Mouse (Mus musculus) heart, embryonic 15.5 days (tissue): ENCODE results near the gene Atp6v1f. TPM values are rescaled to one million over a fixed set of nuclear protein-coding genes. Genes with fewer than 3 reads are reported as not detected.

ENCODE experiments used
- ATAC-seq: fragments of 200-750 bp; cut with Nextera tagmentation; replicated peaks from 2 replicates; pipeline ENCODE4 v1.8.0; 2017; ENCODE audit warnings: low read depth, moderate TSS enrichment; ENCODE audit not compliant: insufficient number of reproducible peaks, insufficient read depth, low FRiP score
- H3K27ac ChIP-seq: fragments of 300-500 bp; sonication (generic); 2 replicates; pipeline ENCODE4 v1.5.1; 2015; ENCODE audit warnings: mild to moderate bottlenecking, inconsistent platforms
- H3K27me3 ChIP-seq: fragments of 300-500 bp; sonication (generic); 2 replicates; pipeline ENCODE4 v1.6.1; 2015; ENCODE audit warnings: inconsistent platforms
- H3K36me3 ChIP-seq: fragments of 300-500 bp; sonication (generic); 2 replicates; pipeline ENCODE4 v1.6.1; 2015; ENCODE audit warnings: mild to moderate bottlenecking, inconsistent platforms
- H3K4me1 ChIP-seq: fragments of 300-500 bp; sonication (generic); replicated peaks from 2 replicates; pipeline ENCODE4 v1.6.1; 2015; ENCODE audit warnings: inconsistent platforms
- H3K4me2 ChIP-seq: fragments of 300-500 bp; sonication (generic); 2 replicates; pipeline ENCODE4 v1.6.1; 2015; ENCODE audit warnings: inconsistent platforms, mild to moderate bottlenecking, moderate library complexity
- H3K4me3 ChIP-seq: fragments of 300-500 bp; sonication (generic); 2 replicates; pipeline ENCODE4 v1.5.1; 2015; ENCODE audit warnings: mild to moderate bottlenecking, inconsistent platforms
- H3K9ac ChIP-seq: fragments of 300-500 bp; sonication (generic); 2 replicates; pipeline ENCODE4 v1.6.1; 2015; ENCODE audit warnings: mild to moderate bottlenecking, inconsistent platforms
- H3K9me3 ChIP-seq: fragments of 300-500 bp; sonication (generic); replicated peaks from 2 replicates; pipeline ENCODE4 v1.6.1; 2016; ENCODE audit warnings: inconsistent platforms
- WGBS: fragments of 180-500 bp; shearing (Covaris S2); methylation state at CpG from one replicate; pipeline ENCODE4 v1.1.7; 2015; ENCODE audit warnings: mixed read lengths; 5-methylcytosine and 5-hydroxymethylcytosine counted together
- polyA plus RNA-seq: library from polyadenylated mRNA; unstranded; fragments of >200 nt; fragmentation: Nextera tagmentation; extraction: Ambion mirVana; gene quantifications from 2 replicates; pipeline ENCODE4 v1.2.1, GENCODE M21; 2015

The Atp6v1f gene
- 187 and 202 TPM in 2 replicates for polyA plus RNA-seq

DNA sequence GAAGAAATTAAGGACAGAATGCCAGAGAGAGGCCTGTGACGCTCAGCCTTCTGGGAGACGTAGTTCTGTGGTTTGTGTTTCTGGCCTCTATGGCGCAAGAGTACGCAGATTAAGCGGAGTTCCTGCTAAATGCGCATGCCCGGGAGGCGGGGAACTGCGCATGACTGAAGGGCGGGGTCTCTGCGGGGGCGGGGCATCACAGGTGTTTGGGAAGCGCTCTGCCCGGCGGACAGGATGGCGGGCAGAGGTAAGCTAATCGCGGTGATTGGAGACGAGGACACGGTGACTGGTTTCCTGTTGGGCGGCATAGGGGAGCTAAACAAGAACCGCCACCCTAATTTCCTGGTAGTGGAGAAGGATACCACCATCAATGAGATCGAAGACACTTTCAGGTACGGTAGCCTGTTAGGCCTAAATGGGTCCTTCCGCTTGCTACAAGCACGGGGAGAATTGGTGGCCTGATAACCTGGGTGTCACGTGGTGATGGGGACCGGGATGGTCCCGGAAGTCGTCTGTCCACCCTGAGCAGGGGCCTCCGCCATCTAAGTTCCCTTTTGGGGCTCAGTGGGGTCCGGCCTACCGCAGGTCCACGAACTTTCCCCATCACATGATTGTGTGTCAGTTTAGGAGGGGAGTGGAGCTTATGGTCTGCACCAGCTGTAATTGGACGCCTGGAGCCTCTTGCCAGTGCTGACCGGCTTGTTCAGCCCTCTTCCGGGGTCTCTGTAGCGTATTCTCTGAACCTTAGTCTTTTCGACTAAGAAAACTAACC, at the start of gene Atp6v1f:
TSS of gene Atp6v1f (plus strand) at position 136 of the 772 bp plus-strand sequence.
- Histone ChIP-seq H3K4me3 (peak within 1 kb of the TSS; percentile 84), H3K36me3 (peaks cover 17% of the 10 kb centered on the region), H3K9me3 (no peaks in the 10 kb centered on the region), H3K27ac (peak within 1 kb of the TSS; percentile 59), H3K27me3 (no peaks in the 10 kb centered on the region), H3K4me2 (peak within 1 kb of the TSS; percentile 72), H3K4me1 (peaks cover 6% of the 10 kb centered on the region), H3K9ac (peak within 1 kb of the TSS; percentile 69)
- under 1% methylated on average over 39 of the region's 39 CpGs for WGBS
- ATAC-seq: peak; percentile 91

GRCm38 (mm10) chr6:29420596-29420995, 46.9 kb upstream of the Atp6v1f start:
- no peak for ATAC-seq
- H3K9ac ChIP-seq: no peak overlapping the region

GRCm38 (mm10) chr6:29425118-29425517, 42.4 kb upstream of the Atp6v1f start:
- Histone ChIP-seq H3K9ac (no peak overlapping the region), H3K4me2 (no peak overlapping the region), H3K4me3 (no peak overlapping the region), H3K4me1 (peaks cover 4% of the 10 kb centered on the region), H3K27ac (no peak overlapping the region), H3K36me3 (no peaks in the 10 kb centered on the region), H3K27me3 (no peaks in the 10 kb centered on the region), H3K9me3 (no peaks in the 10 kb centered on the region)
- 86% methylated on average over 8 of the region's 8 CpGs for WGBS
- no peak for ATAC-seq

More at GRCm38 (mm10) chr6:29420596-29420995, 46.9 kb upstream of the Atp6v1f start:
- no peak overlapping the region for H3K4me3 ChIP-seq
- H3K27ac ChIP-seq: no peak overlapping the region
- 75% methylated on average over 2 of the region's 2 CpGs for WGBS
- no peaks in the 10 kb centered on the region for H3K9me3 ChIP-seq
- no peaks in the 10 kb centered on the region; the same call in 1 of the 2 replicates for H3K36me3 ChIP-seq
- H3K4me1 ChIP-seq: no peaks in the 10 kb centered on the region
- H3K4me2 ChIP-seq: no peak overlapping the region
- no peaks in the 10 kb centered on the region for H3K27me3 ChIP-seq

- no peak overlapping the region for H3K4me2 ChIP-seq
- H3K4me1 ChIP-seq: peaks cover 13% of the 10 kb centered on the region
- no peaks in the 10 kb centered on the region for H3K36me3 ChIP-seq
- no peak for ATAC-seq
- H3K27me3 ChIP-seq: no peaks in the 10 kb centered on the region
- WGBS: 70% methylated on average over 6 of the region's 6 CpGs
- H3K27ac ChIP-seq: no peak overlapping the region
- no peak overlapping the region for H3K9ac ChIP-seq
- H3K9me3 ChIP-seq: no peaks in the 10 kb centered on the region
- H3K4me3 ChIP-seq: no peak overlapping the region
These were observed 41.2 kb upstream of the Atp6v1f start for GRCm38 (mm10) chr6:29426331-29426730.

DNA sequence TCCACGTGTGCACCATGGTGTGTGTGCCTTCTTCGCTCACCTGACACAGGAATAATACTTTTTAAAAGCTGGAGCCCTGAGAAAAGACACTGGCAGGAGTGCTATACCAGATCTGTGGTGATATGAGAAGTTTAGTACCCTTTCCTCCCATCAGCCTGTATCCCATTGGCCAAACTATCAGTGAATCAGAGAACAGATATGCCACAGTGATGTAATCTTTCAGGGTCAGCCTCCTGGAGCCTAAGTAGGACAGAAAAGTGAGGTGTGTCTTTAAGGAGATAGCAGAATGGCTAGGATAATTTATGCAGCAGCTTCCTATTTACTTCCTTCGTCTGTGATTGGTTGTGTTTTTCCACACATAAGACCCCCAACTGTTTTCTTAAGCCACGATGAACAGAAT, 39.3 kb upstream of the Atp6v1f start:
- no peaks in the 10 kb centered on the region for H3K36me3 ChIP-seq
- 67% methylated on average over 4 of the region's 4 CpGs for WGBS
- no peaks in the 10 kb centered on the region for H3K9me3 ChIP-seq
- H3K27me3 ChIP-seq: no peaks in the 10 kb centered on the region
- ATAC-seq: no peak
- no peak overlapping the region for H3K4me2 ChIP-seq
- H3K27ac ChIP-seq: no peak overlapping the region
- H3K4me1 ChIP-seq: peaks cover 29% of the 10 kb centered on the region
- H3K4me3 ChIP-seq: no peak overlapping the region
- H3K9ac ChIP-seq: no peak overlapping the region

DNA sequence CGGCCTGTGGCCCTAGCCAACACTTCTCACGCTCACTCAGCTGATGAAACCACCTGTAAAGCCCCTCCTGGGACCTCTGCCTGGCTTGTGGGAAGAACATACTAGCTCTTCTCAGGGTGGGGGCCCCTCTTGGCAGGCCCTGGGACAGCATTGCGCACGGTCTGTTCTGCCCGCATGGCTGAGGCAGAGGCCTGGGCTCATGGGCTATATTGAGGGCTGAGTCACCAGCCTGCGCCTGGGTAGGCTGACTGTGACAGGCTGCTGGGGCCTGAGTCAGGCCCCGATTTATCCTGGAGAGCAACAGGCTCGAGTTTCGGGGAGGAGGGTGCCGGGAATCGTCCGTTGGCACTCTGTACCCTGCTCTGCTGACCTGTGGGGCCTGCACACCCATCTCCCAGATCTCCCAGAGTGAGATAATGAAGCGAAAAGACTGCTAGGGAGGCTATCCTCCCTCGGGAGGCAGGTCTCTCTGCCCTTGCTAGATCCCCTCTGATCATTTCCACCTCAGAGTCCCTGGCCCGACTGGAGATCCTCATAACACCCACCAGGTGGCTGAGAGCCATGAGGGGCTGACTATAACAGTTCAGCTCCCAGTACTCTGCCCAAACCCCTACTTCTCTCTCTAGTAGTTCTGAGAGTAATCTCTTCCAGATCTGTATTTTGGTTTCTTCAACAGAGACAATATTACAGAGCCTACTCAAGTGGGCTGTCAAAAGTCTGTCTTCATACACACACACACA, 36.7 kb upstream of the Atp6v1f start:
- Histone ChIP-seq H3K36me3 (no peaks in the 10 kb centered on the region), H3K4me3 (no peak overlapping the region), H3K9me3 (no peaks in the 10 kb centered on the region), H3K4me2 (peak overlapping the region; percentile 27), H3K9ac (peak overlapping the region; percentile 11; the same call in 1 of the 2 replicates), H3K4me1 (peaks cover 42% of the 10 kb centered on the region), H3K27ac (peak overlapping the region; percentile 98), H3K27me3 (no peaks in the 10 kb centered on the region)
- no peak for ATAC-seq
- 33% methylated on average over 15 of the region's 15 CpGs for WGBS

- Histone ChIP-seq H3K36me3 (no peaks in the 10 kb centered on the region), H3K9ac (peak overlapping the region; percentile 35; the same call in 1 of the 2 replicates), H3K4me1 (peaks cover 48% of the 10 kb centered on the region), H3K4me3 (no peak overlapping the region; the same call in 1 of the 2 replicates), H3K4me2 (peak overlapping the region; percentile 74), H3K27ac (peak overlapping the region; percentile 98), H3K9me3 (no peaks in the 10 kb centered on the region), H3K27me3 (no peaks in the 10 kb centered on the region)
- 21% methylated on average over 5 of the region's 5 CpGs for WGBS
- ATAC-seq: peak; percentile 48
These were observed 36.0 kb upstream of the Atp6v1f start for GRCm38 (mm10) chr6:29431473-29431872.

DNA sequence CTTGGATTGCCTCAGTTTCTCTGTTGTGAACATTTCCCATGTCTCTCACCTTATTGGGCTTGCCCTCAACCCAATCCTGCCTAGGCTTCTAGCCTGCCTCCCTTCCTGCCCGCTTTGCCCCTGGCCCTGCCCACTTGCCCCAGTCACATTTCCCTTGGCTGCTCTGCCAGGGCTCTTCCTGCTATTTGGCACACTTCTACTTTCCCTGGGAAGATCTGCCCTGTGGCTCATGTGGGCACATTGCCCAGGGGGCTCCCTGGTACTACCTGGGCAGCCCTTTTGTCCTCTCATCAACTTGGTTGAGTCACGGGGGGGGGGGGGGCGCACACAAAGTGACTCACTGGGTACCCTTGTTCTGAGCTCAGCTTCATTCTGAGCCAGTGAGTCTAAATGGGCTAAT, 35.4 kb upstream of the Atp6v1f start:
- Histone ChIP-seq H3K4me2 (peak overlapping the region; percentile 74), H3K4me1 (peaks cover 55% of the 10 kb centered on the region), H3K9me3 (no peaks in the 10 kb centered on the region), H3K36me3 (no peaks in the 10 kb centered on the region), H3K9ac (peak overlapping the region; percentile 35; the same call in 1 of the 2 replicates), H3K27ac (peak overlapping the region; percentile 98), H3K4me3 (no peak overlapping the region; the same call in 1 of the 2 replicates), H3K27me3 (no peaks in the 10 kb centered on the region)
- no peak for ATAC-seq
- 30% methylated on average over 3 of the region's 3 CpGs for WGBS

- Histone ChIP-seq H3K9me3 (no peaks in the 10 kb centered on the region), H3K27me3 (no peaks in the 10 kb centered on the region), H3K36me3 (peaks cover 4% of the 10 kb centered on the region; the same call in 1 of the 2 replicates), H3K9ac (peak overlapping the region; percentile 88), H3K4me2 (peak overlapping the region; percentile 74), H3K4me1 (peaks cover 58% of the 10 kb centered on the region), H3K27ac (peak overlapping the region; percentile 98), H3K4me3 (peak overlapping the region; percentile 74)
- ATAC-seq: no peak
These were observed 34.9 kb upstream of the Atp6v1f start for GRCm38 (mm10) chr6:29432676-29433037.

- WGBS: under 1% methylated on average over 67 of the region's 77 CpGs
- Histone ChIP-seq H3K9me3 (no peaks in the 10 kb centered on the region), H3K27ac (peak within 1 kb of the TSS; percentile 98), H3K27me3 (no peaks in the 10 kb centered on the region), H3K9ac (peak within 1 kb of the TSS; percentile 88), H3K4me3 (peak within 1 kb of the TSS; percentile 74), H3K4me2 (peak within 1 kb of the TSS; percentile 74), H3K4me1 (peaks cover 58% of the 10 kb centered on the region), H3K36me3 (peaks cover 10% of the 10 kb centered on the region)
- peak; percentile 28 for ATAC-seq
These were observed 34.3 kb upstream of the Atp6v1f start, which contains the start of gene Flnc for GRCm38 (mm10) chr6:29433038-29433803. Flnc (plus strand) TSS chr6:29433256.
